Mouse (Mus musculus): ENCODE results near the gene Banf2. TPM values are rescaled to one million over a fixed set of nuclear protein-coding genes. Genes with fewer than 3 reads are reported as not detected.

Banf2 gene
- total and polyA plus RNA-seq, 2 experiments from 2014 or later, result not detected

GRCm38 (mm10) chr2:144009551-144010281 is 23.1 kb upstream of the Banf2 start:
- Histone ChIP-seq H3K4me1 (ENCODE audit: insufficient read depth, low read length) (no peaks in the 10 kb centered on the region; the same call in none of the 2 replicates), H3K36me3 (ENCODE audit: insufficient read depth, low read length) (no peaks in the 10 kb centered on the region), H3K27me3 (ENCODE audit: insufficient read depth, low read length) (no peaks in the 10 kb centered on the region), H3K9ac (replicated peaks; ENCODE audit: low read length) (peak overlapping the region; percentile 76), H3K27ac (peak overlapping the region; percentile 91), H3K4me3 (ENCODE audit: low read length) (peak overlapping the region; percentile 92), H3K4me2 (ENCODE audit: low read depth, low read length) (peak overlapping the region; percentile 66), H3K9me3 (ENCODE audit: low read length) (no peaks in the 10 kb centered on the region)
- no peak for DNase-seq (ENCODE audit: low spot score)
- no peak for TF ChIP-seq CTCF (IDR thresholded peaks at IDR 0.05; ENCODE audit: low read depth)
- WGBS, result 5% methylated on average over 30 of the region's 30 CpGs
- no peak for ATAC-seq

DNA sequence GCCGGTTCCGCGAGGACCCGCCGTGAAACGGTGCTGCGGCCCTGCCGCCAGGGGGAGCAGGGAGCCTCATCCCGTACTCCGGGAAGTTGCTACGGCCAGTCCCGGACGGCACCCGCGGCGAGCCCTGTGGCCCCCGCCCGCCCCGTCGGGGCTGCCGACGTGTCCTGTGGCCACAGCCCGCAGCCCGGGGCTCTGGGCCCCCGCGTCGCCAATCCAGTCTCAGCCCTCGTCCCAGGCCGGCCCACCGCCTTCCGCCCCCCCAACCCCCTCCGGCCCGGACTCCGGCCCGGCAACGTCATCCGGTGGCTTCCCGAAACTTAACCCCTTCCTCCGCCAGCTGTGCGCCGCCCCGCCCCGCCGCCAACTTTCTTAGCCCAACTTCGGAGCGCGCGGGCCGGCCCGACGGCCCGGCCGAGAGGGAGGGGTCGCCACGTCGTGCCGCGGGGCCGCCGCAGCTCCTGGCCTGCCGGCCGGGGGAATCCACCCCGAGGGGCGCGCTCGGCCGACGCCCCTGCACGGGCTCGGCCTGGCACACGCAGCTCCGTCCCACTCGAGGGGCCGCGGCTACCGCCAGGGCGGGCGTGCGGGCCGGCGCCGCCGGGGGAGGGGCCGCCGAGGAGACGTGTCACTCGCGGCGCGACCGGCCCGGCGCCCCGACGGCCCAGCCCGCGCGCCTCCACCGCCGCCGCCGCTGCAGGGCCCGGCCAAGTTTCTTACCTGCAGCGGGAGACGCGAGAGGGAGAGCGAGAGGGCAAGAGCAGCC is 22.4 kb upstream of the Banf2 start:
- H3K4me1 ChIP-seq (ENCODE audit: insufficient read depth, low read length), result no peaks in the 10 kb centered on the region; the same call in 1 of the 2 replicates
- no peaks in the 10 kb centered on the region for H3K36me3 ChIP-seq (ENCODE audit: insufficient read depth, low read length)
- whole genome bisulfite sequencing, result under 1% methylated on average over 71 of the region's 107 CpGs
- peak overlapping the region; percentile 91 for H3K27ac ChIP-seq
- no peaks in the 10 kb centered on the region for H3K27me3 ChIP-seq (ENCODE audit: insufficient read depth, low read length)
- DNase-seq (ENCODE audit: low spot score), result peak; percentile 81
- ATAC-seq, result no peak; the same call in 1 of the 2 replicates
- H3K9ac ChIP-seq (replicated peaks; ENCODE audit: low read length), result peak overlapping the region; percentile 76
- H3K4me2 ChIP-seq (ENCODE audit: low read depth, low read length), result peak overlapping the region; percentile 66
- peak overlapping the region; percentile 92 for H3K4me3 ChIP-seq (ENCODE audit: low read length)
- H3K9me3 ChIP-seq (ENCODE audit: low read length), result no peaks in the 10 kb centered on the region
- TF ChIP-seq CTCF (IDR thresholded peaks at IDR 0.05; ENCODE audit: low read depth), result peak; percentile 61

DNA sequence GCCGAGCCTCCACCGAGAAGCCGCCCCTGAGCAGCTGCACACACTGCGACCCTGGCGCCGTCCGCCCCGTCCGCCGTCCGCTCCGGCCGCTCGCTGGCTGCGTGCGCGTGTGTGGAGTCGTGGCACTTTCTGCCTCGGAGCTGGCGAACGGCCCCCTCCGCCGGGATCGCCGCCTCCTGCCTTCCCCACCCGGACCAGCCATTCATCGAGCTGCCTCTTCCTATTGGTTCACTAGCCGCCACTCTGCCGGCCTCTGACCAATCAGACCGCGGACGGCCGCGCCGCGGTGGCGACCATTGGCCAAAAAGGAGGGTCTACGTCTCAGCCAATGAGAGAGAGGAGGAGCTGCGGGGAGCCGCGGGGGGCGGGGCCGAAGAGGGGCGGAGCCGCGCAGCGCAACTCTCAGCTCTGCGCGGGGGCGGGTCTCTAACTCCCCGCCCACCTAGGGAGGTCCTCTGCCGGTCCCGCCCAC is 21.7 kb upstream of the Banf2 start, which contains the start of gene Rrbp1:
Gene Rrbp1 (minus strand): TSS at position 184 of the 472 bp plus-strand sequence.
- peak within 1 kb of the TSS; percentile 76 for H3K9ac ChIP-seq (replicated peaks; ENCODE audit: low read length)
- peak within 1 kb of the TSS; percentile 92 for H3K4me3 ChIP-seq (ENCODE audit: low read length)
- peak; percentile 99 for ATAC-seq
- no peaks in the 10 kb centered on the region for H3K9me3 ChIP-seq (ENCODE audit: low read length)
- DNase-seq (ENCODE audit: low spot score), result peak; percentile 99
- H3K27ac ChIP-seq, result peak within 1 kb of the TSS; percentile 91
- H3K27me3 ChIP-seq (ENCODE audit: insufficient read depth, low read length), result no peaks in the 10 kb centered on the region
- under 1% methylated on average over 49 of the region's 53 CpGs for WGBS
- H3K4me2 ChIP-seq (ENCODE audit: low read depth, low read length), result peak within 1 kb of the TSS; percentile 66
- no peaks in the 10 kb centered on the region for H3K36me3 ChIP-seq (ENCODE audit: insufficient read depth, low read length)
- H3K4me1 ChIP-seq (ENCODE audit: insufficient read depth, low read length), result no peaks in the 10 kb centered on the region; the same call in 1 of the 2 replicates
- no peak for TF ChIP-seq CTCF (IDR thresholded peaks at IDR 0.05; ENCODE audit: low read depth)

DNA sequence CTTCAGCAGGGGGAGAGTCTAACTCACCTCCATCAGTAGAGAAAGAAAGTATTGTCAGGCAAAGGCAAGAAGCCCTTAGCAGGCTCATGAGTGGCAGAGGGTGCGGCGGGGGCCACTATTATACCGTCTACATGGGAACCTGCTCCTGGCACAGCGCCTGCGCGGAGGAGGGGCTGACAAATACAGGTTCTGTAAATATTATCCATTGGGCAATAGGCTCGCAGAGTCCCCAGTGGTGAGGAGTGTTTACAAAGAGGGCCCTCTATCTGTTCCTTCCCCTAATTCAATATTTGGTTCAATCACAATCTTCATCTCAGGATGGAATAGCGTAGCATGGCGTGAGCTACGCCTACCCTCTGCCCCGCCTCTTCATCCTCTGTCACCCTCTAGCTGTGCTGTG is 18.8 kb upstream of the Banf2 start:
- no peak overlapping the region for H3K9ac ChIP-seq (replicated peaks; ENCODE audit: low read length)
- no peaks in the 10 kb centered on the region for H3K27me3 ChIP-seq (ENCODE audit: insufficient read depth, low read length)
- no peak overlapping the region for H3K4me3 ChIP-seq (ENCODE audit: low read length)
- H3K36me3 ChIP-seq (ENCODE audit: insufficient read depth, low read length), result no peaks in the 10 kb centered on the region
- DNase-seq (ENCODE audit: low spot score), result no peak
- no peaks in the 10 kb centered on the region; the same call in 1 of the 2 replicates for H3K4me1 ChIP-seq (ENCODE audit: insufficient read depth, low read length)
- no peak overlapping the region for H3K4me2 ChIP-seq (ENCODE audit: low read depth, low read length)
- no peak for ATAC-seq
- peak overlapping the region; percentile 32; the same call in 1 of the 2 replicates for H3K27ac ChIP-seq
- 70% methylated on average over 11 of the region's 11 CpGs for WGBS
- TF ChIP-seq CTCF (IDR thresholded peaks at IDR 0.05; ENCODE audit: low read depth), result no peak
- H3K9me3 ChIP-seq (ENCODE audit: low read length), result no peaks in the 10 kb centered on the region

DNA sequence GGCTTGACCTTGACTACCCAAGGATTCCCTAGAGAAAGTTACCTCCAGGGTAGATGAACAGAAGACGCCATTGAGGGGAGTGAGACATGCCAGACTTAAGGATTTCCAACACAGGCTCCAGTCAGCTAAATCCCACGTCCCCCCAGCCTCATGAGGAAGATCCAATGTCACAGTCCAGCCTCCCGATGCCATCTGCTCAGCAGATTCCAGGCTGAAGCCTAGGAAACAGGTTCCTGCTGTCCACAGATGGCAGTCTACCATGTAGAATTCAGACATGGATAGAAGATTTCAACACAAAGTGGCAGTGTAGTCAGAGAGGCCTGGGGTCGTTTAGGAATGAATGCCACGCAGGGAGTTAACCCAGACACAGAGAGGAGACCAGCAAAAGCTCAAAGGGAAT is 18.4 kb upstream of the Banf2 start:
- Histone ChIP-seq H3K4me1 (ENCODE audit: insufficient read depth, low read length) (no peaks in the 10 kb centered on the region; the same call in 1 of the 2 replicates), H3K36me3 (ENCODE audit: insufficient read depth, low read length) (no peaks in the 10 kb centered on the region), H3K9ac (replicated peaks; ENCODE audit: low read length) (no peak overlapping the region), H3K9me3 (ENCODE audit: low read length) (no peaks in the 10 kb centered on the region), H3K4me2 (ENCODE audit: low read depth, low read length) (no peak overlapping the region), H3K27me3 (ENCODE audit: insufficient read depth, low read length) (no peaks in the 10 kb centered on the region), H3K27ac (peak overlapping the region; percentile 32; the same call in 1 of the 2 replicates), H3K4me3 (ENCODE audit: low read length) (no peak overlapping the region)
- TF ChIP-seq CTCF (IDR thresholded peaks at IDR 0.05; ENCODE audit: low read depth), result peak; percentile 29
- DNase-seq (ENCODE audit: low spot score), result peak; percentile 75
- WGBS, result 16% methylated on average over 5 of the region's 5 CpGs
- no peak for ATAC-seq

DNA sequence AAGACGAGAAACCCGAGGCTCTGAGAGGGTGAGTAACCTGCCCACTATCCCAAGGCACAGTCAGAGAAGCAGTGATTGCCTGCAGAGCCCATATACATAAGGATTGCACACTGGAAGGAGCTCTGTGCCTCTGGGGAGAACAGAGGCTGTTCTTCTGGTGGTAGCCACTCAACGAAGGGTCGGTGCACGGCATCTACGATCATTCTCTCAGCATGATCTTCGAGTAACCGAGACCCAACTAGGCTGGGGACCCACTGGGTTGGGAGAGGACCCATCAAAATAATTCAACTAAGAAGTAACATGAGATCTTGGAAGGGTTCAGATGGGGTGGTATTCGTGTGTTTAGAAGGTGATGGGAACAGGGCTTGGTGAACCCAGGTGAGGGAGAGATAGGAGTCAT is 17.0 kb upstream of the Banf2 start:
- ATAC-seq, result no peak
- Histone ChIP-seq H3K9ac (replicated peaks; ENCODE audit: low read length) (no peak overlapping the region), H3K4me3 (ENCODE audit: low read length) (no peak overlapping the region), H3K36me3 (ENCODE audit: insufficient read depth, low read length) (no peaks in the 10 kb centered on the region), H3K9me3 (ENCODE audit: low read length) (no peaks in the 10 kb centered on the region), H3K4me2 (ENCODE audit: low read depth, low read length) (no peak overlapping the region), H3K27me3 (ENCODE audit: insufficient read depth, low read length) (no peaks in the 10 kb centered on the region), H3K27ac (no peak overlapping the region), H3K4me1 (ENCODE audit: insufficient read depth, low read length) (no peaks in the 10 kb centered on the region; the same call in 1 of the 2 replicates)
- 91% methylated on average over 9 of the region's 9 CpGs for WGBS
- TF ChIP-seq CTCF (IDR thresholded peaks at IDR 0.05; ENCODE audit: low read depth), result no peak
- no peak for DNase-seq (ENCODE audit: low spot score)
